Mouse (Mus musculus) heart, embryonic 11.5 days (tissue): ENCODE results near the gene Tnk2. TPM values are rescaled to one million over a fixed set of nuclear protein-coding genes. Genes with fewer than 3 reads are reported as not detected.

Source experiments
- ATAC-seq: fragments of 200-750 bp; cut with Nextera tagmentation; replicated peaks from 2 replicates; pipeline ENCODE4 v1.8.0; 2017; ENCODE audit warnings: moderate library complexity; ENCODE audit not compliant: insufficient number of reproducible peaks, low FRiP score, low TSS enrichment
- H3K27ac ChIP-seq: fragments of 300-500 bp; sonication (generic); 2 replicates; pipeline ENCODE4 v1.5.1; 2014; ENCODE audit warnings: mild to moderate bottlenecking, low read depth, low read length
- H3K27me3 ChIP-seq: fragments of 300-500 bp; sonication (generic); 2 replicates; pipeline ENCODE4 v1.6.1; 2014; ENCODE audit warnings: mild to moderate bottlenecking, low read length, mixed read lengths; ENCODE audit not compliant: control insufficient read depth, insufficient read depth
- H3K36me3 ChIP-seq: fragments of 300-500 bp; sonication (generic); 2 replicates; pipeline ENCODE4 v1.6.1; 2014; ENCODE audit warnings: mild to moderate bottlenecking, low read length, moderate library complexity, mixed read lengths; ENCODE audit not compliant: control insufficient read depth, insufficient read depth
- H3K4me1 ChIP-seq: fragments of 300-500 bp; sonication (generic); 2 replicates; pipeline ENCODE4 v1.6.1; 2014; ENCODE audit warnings: low read length; ENCODE audit not compliant: control insufficient read depth, insufficient read depth
- H3K4me2 ChIP-seq: fragments of 300-500 bp; sonication (generic); 2 replicates; pipeline ENCODE4 v1.6.1; 2014; ENCODE audit warnings: mild to moderate bottlenecking, moderate library complexity
- H3K4me3 ChIP-seq: fragments of 300-500 bp; sonication (generic); 2 replicates; pipeline ENCODE4 v1.5.1; 2014; ENCODE audit warnings: low read depth, low read length
- H3K9ac ChIP-seq: fragments of 300-500 bp; sonication (generic); 2 replicates; pipeline ENCODE4 v1.6.1; 2014; ENCODE audit warnings: mild to moderate bottlenecking, low read depth, low read length, moderate library complexity
- H3K9me3 ChIP-seq: fragments of 300-500 bp; sonication (generic); replicated peaks from 2 replicates; pipeline ENCODE4 v1.6.1; 2016; ENCODE audit warnings: low read length; ENCODE audit not compliant: control insufficient read depth
- WGBS: fragments of 180-500 bp; shearing (Covaris S2); extraction: QIAGEN DNeasy Blood & Tissue Kit; methylation state at CpG from one replicate; pipeline ENCODE4 v1.1.7; 2014; ENCODE audit not compliant: insufficient replicate concordance; 5-methylcytosine and 5-hydroxymethylcytosine counted together
- polyA plus RNA-seq: library from polyadenylated mRNA; unstranded; fragments of >200 nt; fragmentation: Nextera tagmentation; extraction: Ambion mirVana; gene quantifications from 2 replicates; pipeline ENCODE4 v1.2.1, GENCODE M21; 2014

Gene Tnk2
- polyA plus RNA-seq, 1 experiment from 2014 or later, result 6.9 TPM

- H3K27me3 ChIP-seq, result no peaks in the 10 kb centered on the region
- ATAC-seq, result no peak
- no peak overlapping the region for H3K27ac ChIP-seq
- no peak overlapping the region for H3K4me3 ChIP-seq
- no peak overlapping the region for H3K4me2 ChIP-seq
- no peaks in the 10 kb centered on the region for H3K9me3 ChIP-seq
- WGBS, result 60% methylated on average over 4 of the region's 4 CpGs
- no peak overlapping the region for H3K9ac ChIP-seq
- peaks cover 13% of the 10 kb centered on the region for H3K36me3 ChIP-seq
- H3K4me1 ChIP-seq, result 0 out of 2 replicates have a peak, but pooled peaks cover 3% of the 10 kb centered on the region
Measured at GRCm38 (mm10) chr16:32682841-32683240, 39.2 kb downstream of the Tnk2 start.

GRCm38 (mm10) chr16:32683343-32683742, 39.7 kb downstream of the Tnk2 start:
- peaks cover 11% of the 10 kb centered on the region for H3K36me3 ChIP-seq
- 57% methylated on average over 5 of the region's 5 CpGs for WGBS
- no peaks in the 10 kb centered on the region for H3K4me1 ChIP-seq
- no peak for ATAC-seq
- no peaks in the 10 kb centered on the region for H3K9me3 ChIP-seq
- H3K4me3 ChIP-seq, result no peak overlapping the region
- no peaks in the 10 kb centered on the region for H3K27me3 ChIP-seq
- H3K4me2 ChIP-seq, result no peak overlapping the region
- H3K27ac ChIP-seq, result no peak overlapping the region
- H3K9ac ChIP-seq, result no peak overlapping the region

DNA sequence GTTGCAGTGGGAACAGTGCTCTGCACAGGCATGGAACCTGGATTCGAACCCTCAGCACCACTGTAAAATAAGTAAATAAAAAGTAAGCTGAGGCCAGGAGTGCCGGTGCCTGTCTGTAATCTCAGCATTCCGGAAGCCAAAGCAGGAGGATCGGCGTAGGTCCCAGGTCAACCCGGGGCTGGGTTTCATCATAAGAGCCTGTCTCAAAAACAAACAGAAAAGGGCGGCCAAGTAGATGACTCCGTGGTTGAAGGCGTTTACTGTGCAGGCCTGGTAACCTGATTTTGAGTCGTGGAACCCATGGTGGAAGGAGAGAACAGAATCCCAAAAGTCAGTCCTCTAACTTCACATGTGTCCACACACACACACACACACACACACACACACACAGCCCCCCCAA, 41.7 kb downstream of the Tnk2 start:
- no peak for ATAC-seq
- no peak overlapping the region for H3K9ac ChIP-seq
- H3K4me1 ChIP-seq, result no peaks in the 10 kb centered on the region
- H3K36me3 ChIP-seq, result peaks cover 7% of the 10 kb centered on the region
- WGBS, result 59% methylated on average over 10 of the region's 10 CpGs
- no peak overlapping the region for H3K4me3 ChIP-seq
- H3K27ac ChIP-seq, result no peak overlapping the region
- H3K4me2 ChIP-seq, result no peak overlapping the region
- no peaks in the 10 kb centered on the region for H3K27me3 ChIP-seq
- H3K9me3 ChIP-seq, result no peaks in the 10 kb centered on the region

- Histone ChIP-seq H3K4me1 (no peaks in the 10 kb centered on the region), H3K9me3 (no peaks in the 10 kb centered on the region), H3K27ac (no peak overlapping the region), H3K9ac (0 out of 2 replicates have a peak overlapping the region, but pooled peaks have one; percentile 8), H3K4me2 (no peak overlapping the region), H3K36me3 (peaks cover 4% of the 10 kb centered on the region), H3K27me3 (no peaks in the 10 kb centered on the region), H3K4me3 (no peak overlapping the region)
- ATAC-seq, result no peak
- WGBS, result 69% methylated on average over 5 of the region's 5 CpGs
Measured at GRCm38 (mm10) chr16:32685998-32686397, 42.3 kb downstream of the Tnk2 start.

GRCm38 (mm10) chr16:32687221-32687620, 43.5 kb downstream of the Tnk2 start:
- Histone ChIP-seq H3K9me3 (no peaks in the 10 kb centered on the region), H3K4me3 (no peak overlapping the region), H3K9ac (no peak overlapping the region), H3K27me3 (no peaks in the 10 kb centered on the region), H3K4me2 (no peak overlapping the region), H3K36me3 (no peaks in the 10 kb centered on the region), H3K27ac (no peak overlapping the region), H3K4me1 (no peaks in the 10 kb centered on the region)
- 80% methylated on average over 5 of the region's 5 CpGs for WGBS
- no peak for ATAC-seq

DNA sequence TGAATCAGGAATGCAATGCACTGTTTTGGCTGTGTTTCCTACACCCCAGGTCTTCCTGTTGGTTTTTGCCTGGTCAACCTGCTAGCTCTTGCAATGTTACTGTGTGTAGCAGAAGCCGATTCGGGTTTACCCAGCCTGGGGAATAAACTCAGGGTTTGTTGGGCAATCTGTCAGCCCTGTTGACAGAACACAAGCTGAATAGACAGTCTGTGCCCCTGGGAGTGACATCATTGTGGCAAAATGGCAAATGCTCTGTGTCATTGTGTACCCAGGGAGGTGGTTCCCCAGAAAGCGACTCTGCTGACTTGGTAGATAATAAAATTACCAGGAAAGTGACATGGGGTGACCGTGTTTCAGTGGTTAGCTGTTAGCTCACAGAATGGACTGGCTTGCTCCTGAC, 45.1 kb downstream of the Tnk2 start:
- H3K4me3 ChIP-seq, result no peak overlapping the region
- H3K27ac ChIP-seq, result no peak overlapping the region
- H3K4me2 ChIP-seq, result no peak overlapping the region
- H3K9me3 ChIP-seq, result no peaks in the 10 kb centered on the region
- H3K36me3 ChIP-seq, result no peaks in the 10 kb centered on the region
- no peak overlapping the region for H3K9ac ChIP-seq
- ATAC-seq, result no peak
- H3K4me1 ChIP-seq, result no peaks in the 10 kb centered on the region
- no peaks in the 10 kb centered on the region for H3K27me3 ChIP-seq
- WGBS, result 51% methylated on average over 4 of the region's 4 CpGs

DNA sequence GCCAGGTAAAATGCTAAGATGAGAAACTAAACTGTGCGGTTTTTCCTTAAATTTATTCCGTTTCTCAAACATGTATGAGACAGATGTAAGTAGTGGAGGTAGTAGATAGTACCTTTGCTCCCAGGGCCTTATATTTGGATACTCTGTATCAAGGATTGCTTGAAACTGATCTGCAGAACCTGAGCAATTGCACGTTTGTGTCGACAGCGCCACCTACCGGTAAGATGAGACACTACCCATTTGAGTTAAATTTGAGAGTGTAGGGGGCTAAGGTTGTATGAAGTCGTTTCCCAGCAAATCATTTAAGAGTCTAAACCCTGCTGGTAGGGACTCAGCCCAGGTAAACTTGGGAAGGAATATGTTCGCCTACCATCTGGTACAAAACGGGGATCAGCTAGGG, 45.8 kb downstream of the Tnk2 start:
- Histone ChIP-seq H3K4me3 (no peak overlapping the region), H3K36me3 (no peaks in the 10 kb centered on the region), H3K9me3 (no peaks in the 10 kb centered on the region), H3K9ac (no peak overlapping the region), H3K27me3 (no peaks in the 10 kb centered on the region), H3K4me2 (no peak overlapping the region), H3K27ac (no peak overlapping the region), H3K4me1 (no peaks in the 10 kb centered on the region)
- WGBS, result 4% methylated on average over 9 of the region's 9 CpGs
- ATAC-seq, result no peak

- H3K9ac ChIP-seq, result no peak overlapping the region
- H3K4me3 ChIP-seq, result no peak overlapping the region
- H3K27me3 ChIP-seq, result no peaks in the 10 kb centered on the region
- no peak overlapping the region for H3K4me2 ChIP-seq
- H3K9me3 ChIP-seq, result no peaks in the 10 kb centered on the region
- H3K4me1 ChIP-seq, result peaks cover 2% of the 10 kb centered on the region; the same call in 1 of the 2 replicates
- WGBS, result 36% methylated on average over 7 of the region's 7 CpGs
- no peak overlapping the region for H3K27ac ChIP-seq
- ATAC-seq, result no peak
- H3K36me3 ChIP-seq, result no peaks in the 10 kb centered on the region
Measured at GRCm38 (mm10) chr16:32696841-32697464, 53.3 kb downstream of the Tnk2 start.
